Mouse (Mus musculus) neutrophil, adult 5-6 weeks (primary cell): ENCODE results near the gene Bad. TPM values are rescaled to one million over a fixed set of nuclear protein-coding genes. Genes with fewer than 3 reads are reported as not detected.
A peak's percentile ranks its signal among the peaks of the same experiment; 100 is the strongest.
"Not testable (repeated sequence)": the region's sequence is repeated elsewhere in the genome, so short reads cannot be mapped to it uniquely, and the experiment has no call there.

ENCODE experiments used
- ATAC-seq: fragments of 151-379, 151-347 bp; 2 replicates; pipeline ENCODE4 v1.8.0; 2017; ENCODE audit warnings: mild to moderate bottlenecking, moderate TSS enrichment; ENCODE audit not compliant: insufficient number of reproducible peaks, poor library complexity, low FRiP score, severe bottlenecking; ENCODE audit errors: extremely low read depth
- total RNA-seq: library from RNA; stranded (forward); fragments of 200-1000 nt; gene quantifications from 2 replicates; pipeline ENCODE4 v1.2.3, GENCODE M21; 2017

Bad gene
- total RNA-seq, 1 experiment from 2014 or later: 35.0 TPM

DNA sequence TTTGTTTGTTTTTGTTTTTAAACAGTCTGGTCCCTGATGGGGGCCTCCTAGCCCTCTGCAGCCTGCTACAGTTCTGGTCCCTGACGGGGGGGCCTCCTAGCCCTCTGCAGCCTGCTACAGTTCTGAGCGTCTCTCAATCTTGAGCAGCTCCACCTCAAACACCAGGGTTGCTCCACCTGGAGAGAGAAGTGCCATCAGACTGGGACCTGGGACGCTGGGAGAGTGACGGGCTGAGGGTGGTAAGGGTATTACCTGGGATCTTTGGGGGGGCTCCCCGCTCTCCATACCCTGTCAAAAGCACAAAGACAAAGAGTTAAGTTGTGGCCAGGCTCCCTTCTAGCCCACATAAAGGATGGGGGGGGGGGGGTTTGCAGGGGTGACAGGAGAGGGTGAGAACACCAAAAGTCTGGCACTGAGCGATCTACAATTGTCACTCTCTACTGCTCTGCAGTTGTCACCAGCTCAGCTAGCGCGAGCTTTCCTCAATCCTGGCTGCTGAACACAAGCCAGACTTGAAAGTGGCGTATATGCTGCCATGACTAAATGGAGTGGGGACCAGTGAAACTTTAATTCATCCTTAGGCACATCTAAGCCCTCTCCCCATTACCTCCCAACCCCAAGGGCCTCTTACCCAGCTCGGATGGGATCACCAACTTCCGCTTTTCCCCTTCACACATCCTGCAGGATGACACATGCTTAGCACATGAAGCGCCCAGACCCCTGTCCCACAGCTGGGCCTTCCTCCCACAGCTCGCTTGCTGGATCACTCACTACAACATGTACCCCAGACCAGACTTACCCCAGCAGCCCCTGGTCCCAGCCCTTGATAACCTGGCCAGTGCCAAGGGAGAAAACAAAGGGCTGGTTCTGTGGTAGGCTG, 36.3 kb downstream of the Bad start:
- ATAC-seq: no peak

- ATAC-seq: no peak
Measured at GRCm38 (mm10) chr19:6978639-6978974, 36.9 kb downstream of the Bad start.

GRCm38 (mm10) chr19:6979001-6979479, 37.4 kb downstream of the Bad start:
- no peak for ATAC-seq

DNA sequence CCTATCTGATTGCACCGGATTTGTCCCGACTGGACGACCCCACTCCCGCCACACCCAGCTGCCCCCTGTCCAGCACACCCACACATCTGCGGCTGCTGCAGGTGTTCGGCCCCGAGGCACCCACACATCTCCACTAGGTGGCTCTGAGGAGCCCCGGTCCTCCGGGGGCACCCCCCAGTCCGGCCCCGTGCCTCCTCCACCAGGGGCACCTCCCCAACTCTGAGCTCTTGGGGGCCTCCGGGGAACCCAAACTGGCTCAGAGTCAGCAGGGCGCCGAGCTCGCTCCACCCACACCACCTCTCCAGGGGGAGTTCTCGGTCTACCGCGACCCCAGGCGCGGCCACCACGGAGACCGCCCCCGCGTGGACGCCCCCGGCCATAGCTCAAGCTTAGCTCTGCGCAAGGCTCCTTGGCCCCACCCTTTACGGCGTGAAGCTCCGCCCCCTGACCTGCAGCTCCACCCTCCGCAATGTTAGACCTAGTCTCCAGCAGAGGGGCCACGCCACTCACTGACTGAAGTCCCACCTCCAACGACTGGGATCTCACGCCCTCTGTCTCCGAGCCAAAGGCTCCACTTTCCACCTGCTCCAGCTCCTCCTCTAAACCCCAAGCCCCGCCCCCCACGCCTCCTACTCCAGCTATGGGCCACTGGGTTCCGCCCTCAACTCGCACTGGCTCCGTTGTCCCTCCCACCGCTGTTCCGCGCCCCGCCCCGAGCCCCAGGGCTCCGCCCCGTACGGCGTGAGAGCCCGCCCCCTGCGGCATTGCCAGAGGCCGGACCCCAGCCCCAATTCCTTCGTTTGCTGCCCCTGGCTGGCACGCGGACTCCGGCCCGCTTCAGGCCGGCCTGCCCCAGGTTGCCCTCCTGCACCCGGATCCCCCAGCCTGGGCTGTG, 38.1 kb downstream of the Bad start:
- peak; percentile 81 for ATAC-seq

DNA sequence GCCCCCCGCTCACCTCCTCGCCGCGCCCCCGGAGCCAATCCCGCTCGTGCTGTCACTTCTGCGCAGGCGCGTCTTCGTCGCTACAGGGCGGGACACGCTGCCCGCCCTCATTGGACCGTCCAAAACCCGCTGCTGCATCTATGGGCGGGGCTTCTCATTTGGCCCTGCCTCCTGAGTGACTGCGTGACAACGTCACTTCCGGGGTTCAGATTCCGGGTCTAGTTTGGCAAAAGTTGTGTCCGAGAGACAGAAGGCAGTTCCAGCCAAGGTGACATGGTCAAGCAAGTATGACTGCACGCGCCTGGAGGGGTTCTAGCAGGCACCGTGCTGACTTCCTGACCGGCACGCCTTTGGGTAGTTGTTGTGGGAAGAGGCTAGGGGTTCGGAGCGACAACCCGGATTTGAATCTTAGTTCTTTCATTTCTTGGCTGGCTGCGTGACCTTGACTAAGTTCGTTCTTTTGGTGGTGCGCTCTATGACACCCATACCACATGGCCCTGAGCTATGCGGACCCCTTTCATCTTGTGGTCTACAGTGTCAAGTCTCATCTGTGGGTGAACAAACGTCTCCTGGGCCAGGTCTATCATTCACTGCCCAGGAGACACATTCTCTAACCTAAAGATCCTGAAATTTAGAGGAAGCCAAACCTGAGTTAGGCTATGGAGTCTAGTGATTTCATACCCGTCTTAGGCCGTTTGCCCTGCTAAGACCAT, 38.9 kb downstream of the Bad start, which contains the start of gene Fkbp2:
Gene Fkbp2, minus strand, starts transcription at position 121 of the 713 bp plus-strand sequence.
- ATAC-seq: peak; percentile 69

DNA sequence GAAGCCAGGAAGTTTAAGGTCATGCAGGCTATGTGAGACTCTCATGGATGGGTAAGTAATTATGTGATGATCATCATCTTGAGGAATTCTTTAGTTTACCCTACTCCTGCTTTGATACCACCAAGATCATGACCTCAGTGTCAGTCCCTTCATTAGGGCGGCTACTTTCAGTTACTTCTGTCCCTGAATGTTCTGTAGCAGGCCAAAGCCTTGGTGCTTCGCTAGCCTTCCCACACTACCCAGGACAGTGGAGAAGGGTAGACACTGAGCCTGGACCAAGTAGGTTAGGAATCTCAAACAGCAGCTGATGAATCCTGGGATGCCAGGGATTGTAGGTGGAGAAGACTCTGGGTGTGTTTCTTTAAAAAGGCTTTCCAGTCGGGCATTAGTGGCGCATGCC, 39.8 kb downstream of the Bad start:
- no peak for ATAC-seq

- no peak for ATAC-seq
Measured at GRCm38 (mm10) chr19:6983621-6984020, 42.0 kb downstream of the Bad start.

GRCm38 (mm10) chr19:6985300-6985699, 43.6 kb downstream of the Bad start:
- ATAC-seq: no peak

DNA sequence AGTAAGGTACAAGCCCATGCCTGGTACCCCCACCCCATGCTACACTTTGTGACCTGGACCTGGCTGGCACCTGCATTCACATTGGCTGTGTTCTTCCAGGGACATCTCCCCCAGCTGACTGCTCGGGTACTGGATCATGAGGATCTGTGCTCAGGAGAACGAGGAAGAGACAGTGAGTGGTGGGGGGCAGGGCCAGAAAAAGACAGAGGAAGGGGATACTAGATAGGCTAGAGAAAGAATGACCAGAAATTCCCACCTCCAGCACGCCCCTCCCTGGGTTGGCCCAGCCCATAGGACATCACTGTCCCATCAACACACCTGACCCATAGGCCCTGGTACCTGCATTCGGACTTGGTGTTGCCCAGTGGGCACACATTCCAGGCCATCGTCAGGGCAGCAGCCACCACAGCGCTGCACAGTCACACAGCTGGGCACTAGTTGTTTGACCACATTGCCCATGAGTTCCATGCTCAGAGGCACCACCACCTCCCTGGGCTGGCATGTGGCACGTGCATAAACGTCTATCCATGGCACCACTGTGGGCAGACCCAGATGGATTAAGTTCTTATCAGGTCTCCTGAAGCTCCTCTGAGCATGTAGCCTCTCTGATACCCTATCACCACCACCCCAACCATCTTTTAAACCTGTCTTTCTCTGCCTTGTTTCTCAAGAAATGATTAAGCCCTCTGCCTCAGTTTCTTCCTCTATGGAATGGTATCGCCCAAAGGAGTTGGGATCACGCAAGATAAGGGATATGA, 44.5 kb downstream of the Bad start:
- ATAC-seq: no peak

DNA sequence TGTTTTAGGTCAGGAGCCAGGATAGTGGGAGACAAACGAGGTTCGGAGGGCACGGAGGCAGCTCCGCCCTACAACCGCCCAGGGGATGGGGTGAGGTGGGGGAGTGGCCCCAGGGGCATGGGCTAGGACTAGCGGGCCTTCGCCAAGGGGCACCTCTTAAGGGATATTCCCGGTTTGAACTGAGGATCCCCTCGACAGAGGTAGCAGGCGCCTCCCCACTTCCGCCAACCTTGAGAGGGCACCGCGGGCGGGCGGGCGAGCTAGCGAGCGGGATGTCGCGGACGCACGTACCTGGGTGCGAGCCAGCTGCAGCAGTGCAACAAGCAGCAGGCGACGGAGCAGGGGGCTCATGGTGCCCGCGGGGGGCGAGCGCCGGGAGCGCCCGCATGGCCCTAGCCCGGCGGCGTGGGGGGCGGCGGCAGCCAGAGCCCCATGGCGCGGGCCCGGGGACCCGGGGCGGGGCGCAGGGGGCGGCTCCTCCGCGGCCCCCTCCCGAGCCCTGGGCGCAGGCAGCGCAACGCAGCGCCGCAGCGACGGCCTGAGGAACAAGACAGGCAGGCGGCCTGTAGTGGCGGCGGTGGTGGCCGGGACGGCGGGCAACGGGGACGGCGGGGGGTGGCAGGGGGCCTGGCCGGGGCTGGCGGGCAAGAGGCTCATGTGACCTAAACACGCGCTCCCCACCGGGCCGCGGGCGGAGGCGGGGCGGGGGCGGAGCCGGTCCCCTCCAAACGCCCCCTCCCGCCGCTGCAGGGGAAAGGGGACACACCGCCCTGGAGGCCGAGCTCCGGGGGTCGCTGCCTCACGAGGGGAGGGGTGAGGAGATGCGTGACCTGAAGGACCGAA, 45.6 kb downstream of the Bad start, which contains the start of gene Vegfb:
Gene Vegfb, minus strand, starts transcription at position 591 of the 843 bp plus-strand sequence.
- no peak for ATAC-seq

- no peak for ATAC-seq
Measured at GRCm38 (mm10) chr19:6987904-6988285, 46.2 kb downstream of the Bad start.

DNA sequence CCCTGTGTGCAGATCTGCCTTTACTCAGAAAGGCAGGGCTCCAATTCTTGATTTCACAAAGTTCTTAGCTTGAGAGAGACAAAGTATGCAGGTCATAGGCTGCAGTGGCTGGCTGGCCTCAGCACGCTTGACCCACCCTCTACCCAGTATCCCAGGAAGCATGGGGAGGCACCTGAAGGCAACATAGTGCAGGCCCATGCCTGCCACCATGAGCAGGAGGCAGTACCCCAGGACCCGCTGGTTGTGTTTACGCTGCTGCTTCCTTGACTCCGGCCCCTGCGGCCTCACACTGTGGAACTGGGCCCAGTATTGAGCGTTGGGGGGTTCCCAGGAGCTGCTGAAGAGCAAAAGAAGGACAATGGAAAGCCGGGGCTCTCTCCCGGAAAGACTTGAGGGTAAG, 47.6 kb downstream of the Bad start:
- ATAC-seq: no peak

- no peak for ATAC-seq
Measured at GRCm38 (mm10) chr19:6990712-6991111, 49.1 kb downstream of the Bad start.

DNA sequence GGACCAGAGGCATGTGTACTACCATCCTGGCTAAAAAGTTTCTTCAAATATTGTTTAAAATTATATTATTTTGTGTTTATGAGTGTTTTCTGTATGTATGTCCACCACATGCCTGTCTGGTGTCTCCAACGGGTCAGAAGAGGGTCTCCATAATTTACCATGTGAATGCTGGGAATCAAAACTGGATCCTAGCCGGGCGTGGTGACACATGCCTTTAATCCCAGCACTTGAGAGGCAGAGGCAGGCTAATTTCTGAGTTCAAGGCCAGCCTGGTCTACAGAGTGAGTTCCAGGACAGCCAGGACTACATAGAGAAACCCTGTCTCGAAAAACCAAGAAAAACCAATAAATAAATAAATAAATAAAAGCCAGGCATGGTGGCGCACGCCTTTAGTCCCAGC, 49.5 kb downstream of the Bad start:
- not testable (repeated sequence) for ATAC-seq

GRCm38 (mm10) chr19:6992011-6992858, 50.6 kb downstream of the Bad start, which contains the start of gene Dnajc4:
Gene Dnajc4 (minus strand): TSS chr19:6992572.
- ATAC-seq: peak; percentile 94

DNA sequence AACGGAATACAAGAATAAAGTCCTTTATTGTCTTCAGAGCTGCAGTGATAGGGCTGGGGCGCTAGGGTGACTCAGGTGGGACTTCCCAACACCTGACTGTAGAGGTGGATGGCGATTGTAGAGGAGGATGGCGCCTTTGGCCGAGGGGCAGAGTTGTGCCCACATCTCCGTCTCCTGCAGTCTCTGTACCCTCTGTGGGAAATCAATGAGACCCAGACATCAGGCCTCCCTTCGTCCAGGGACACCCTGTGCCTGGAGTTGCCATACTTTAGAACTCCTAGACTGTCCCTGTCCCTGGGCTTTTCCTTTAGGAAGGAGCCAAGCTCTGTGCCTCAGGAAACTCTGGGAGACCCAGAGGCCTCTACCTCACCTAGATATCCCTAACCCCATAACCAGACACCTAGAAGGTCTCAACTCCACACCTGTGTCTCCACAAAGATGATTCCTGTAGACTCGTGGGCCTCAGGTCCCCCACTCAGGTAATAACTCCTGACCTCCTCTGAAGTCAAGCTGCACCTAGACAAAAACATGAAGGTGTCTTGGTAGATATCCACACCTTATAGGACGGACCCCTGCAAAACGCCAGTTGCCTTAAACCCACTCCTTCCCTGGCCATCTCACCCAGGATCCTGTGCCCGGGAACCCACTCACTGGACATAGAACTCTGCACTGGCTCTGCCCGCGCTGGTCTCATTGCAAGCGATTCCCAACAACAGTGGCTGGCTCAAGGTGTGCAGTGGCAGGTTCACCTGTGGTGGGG, 51.5 kb downstream of the Bad start:
- ATAC-seq: no peak
